Mouse (Mus musculus) small intestine, adult 2 months (tissue): ENCODE results near the gene Ufc1. TPM values are rescaled to one million over a fixed set of nuclear protein-coding genes. Genes with fewer than 3 reads are reported as not detected.

Source experiments
- H3K27ac ChIP-seq: fragments of 200-500 bp; 2 replicates; pipeline ENCODE4 v1.5.1; 2012; ENCODE audit warnings: low read depth, low read length, control low read depth, inconsistent platforms; ENCODE audit not compliant: insufficient read depth
- H3K27me3 ChIP-seq: fragments of 200-500 bp; 2 replicates; pipeline ENCODE4 v1.6.1; 2012; ENCODE audit warnings: mild to moderate bottlenecking, moderate library complexity, low read length, inconsistent platforms; ENCODE audit not compliant: control insufficient read depth, insufficient read depth
- H3K36me3 ChIP-seq: fragments of 200-500 bp; 2 replicates; pipeline ENCODE4 v1.6.1; 2012; ENCODE audit warnings: mild to moderate bottlenecking, low read length, control low read depth, inconsistent platforms; ENCODE audit not compliant: control insufficient read depth, insufficient read depth
- H3K4me1 ChIP-seq: fragments of 200-500 bp; 2 replicates; pipeline ENCODE4 v1.6.1; 2012; ENCODE audit warnings: low read length, inconsistent platforms, mixed read lengths; ENCODE audit not compliant: control insufficient read depth, insufficient read depth, insufficient read length
- H3K4me3 ChIP-seq: fragments of 200-500 bp; 2 replicates; pipeline ENCODE4 v1.5.1; 2012; ENCODE audit warnings: low read depth, mild to moderate bottlenecking, control low read depth, inconsistent platforms, low read length, moderate library complexity
- CTCF ChIP-seq: fragments of 200-500 bp; IDR thresholded peaks from 2 replicates; pipeline ENCODE4 v1.5.1; 2012; ENCODE audit warnings: low read depth, mild to moderate bottlenecking, control low read depth, inconsistent platforms, low read length, moderate library complexity, mixed read lengths; ENCODE audit not compliant: insufficient replicate concordance, insufficient read length; ENCODE audit errors: extremely low read depth
- POLR2A ChIP-seq: fragments of 200-500 bp; IDR thresholded peaks from 2 replicates; pipeline ENCODE4 v1.6.1; 2012; ENCODE audit warnings: low read depth, mild to moderate bottlenecking, control low read depth, inconsistent platforms, low read length, moderate library complexity
- WGBS: fragments of 180-500 bp; shearing (Covaris S2); methylation state at CpG from one replicate; pipeline ENCODE4 v1.1.7; 2018; 5-methylcytosine and 5-hydroxymethylcytosine counted together
- polyA plus RNA-seq: library from polyadenylated mRNA; depleted of rRNA; stranded (reverse); fragments of >200 nt; gene quantifications from 2 replicates; pipeline ENCODE4 v1.2.3, GENCODE M21; 2012; rRNA removed

Gene Ufc1
- 6.3 and 10.8 TPM in 2 replicates for polyA plus RNA-seq

DNA sequence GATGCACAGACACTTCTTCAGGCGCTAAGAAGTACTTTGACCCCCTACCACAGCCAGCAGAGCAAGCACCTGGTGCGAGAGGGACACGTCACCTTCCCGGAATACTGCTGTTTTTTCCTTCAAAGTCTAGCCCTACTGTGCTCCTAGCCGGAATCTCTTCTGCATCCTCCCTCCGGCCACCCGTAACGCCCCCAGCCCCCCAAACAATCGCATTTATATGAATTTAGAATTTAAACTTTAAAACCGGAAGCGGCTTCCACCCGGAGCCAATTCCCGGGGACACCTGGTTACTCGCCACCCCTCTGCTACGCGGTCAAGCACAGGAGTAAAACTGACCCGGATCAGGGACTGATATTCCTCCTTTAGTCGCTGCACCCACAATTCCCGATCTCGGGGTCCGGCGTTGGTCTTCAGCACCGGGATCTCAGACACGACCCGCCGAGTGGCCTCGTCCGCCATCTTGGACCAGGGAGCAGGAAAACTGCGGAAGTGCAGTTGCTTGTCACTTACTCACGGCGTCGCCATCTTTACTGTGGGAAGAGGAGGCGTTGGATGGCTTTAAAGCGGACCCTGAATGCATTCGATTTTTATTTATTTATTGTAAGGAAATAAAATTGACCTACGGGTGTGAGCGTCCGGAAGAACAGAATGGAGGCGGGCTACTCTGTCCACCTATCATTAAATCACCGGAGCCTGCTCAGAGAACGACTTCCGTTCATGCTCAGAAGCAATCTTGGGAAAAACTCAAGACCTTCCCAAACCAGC lies at the start of gene Ufc1:
Ufc1 (minus strand) TSS at position 727 of the 765 bp plus-strand sequence.
- TF ChIP-seq CTCF = no peak
- TF ChIP-seq POLR2A = peak; percentile 57
- under 1% methylated on average over 42 of the region's 42 CpGs for whole genome bisulfite sequencing
- Histone ChIP-seq H3K4me1 (peaks cover 8% of the 10 kb centered on the region; the same call in 1 of the 2 replicates), H3K27ac (peak within 1 kb of the TSS; percentile 94), H3K36me3 (peaks cover 5% of the 10 kb centered on the region), H3K4me3 (peak within 1 kb of the TSS; percentile 76), H3K27me3 (no peaks in the 10 kb centered on the region)

- Histone ChIP-seq H3K4me1 (peaks cover 11% of the 10 kb centered on the region), H3K27ac (peak overlapping the region; percentile 8; the same call in 1 of the 2 replicates), H3K4me3 (no peak overlapping the region), H3K36me3 (peaks cover 32% of the 10 kb centered on the region), H3K27me3 (no peaks in the 10 kb centered on the region)
- WGBS = 58% methylated on average over 9 of the region's 9 CpGs
- no peak for TF ChIP-seq CTCF
Measured at GRCm38 (mm10) chr1:171343922-171344677, 49.3 kb upstream of the Ufc1 start.

DNA sequence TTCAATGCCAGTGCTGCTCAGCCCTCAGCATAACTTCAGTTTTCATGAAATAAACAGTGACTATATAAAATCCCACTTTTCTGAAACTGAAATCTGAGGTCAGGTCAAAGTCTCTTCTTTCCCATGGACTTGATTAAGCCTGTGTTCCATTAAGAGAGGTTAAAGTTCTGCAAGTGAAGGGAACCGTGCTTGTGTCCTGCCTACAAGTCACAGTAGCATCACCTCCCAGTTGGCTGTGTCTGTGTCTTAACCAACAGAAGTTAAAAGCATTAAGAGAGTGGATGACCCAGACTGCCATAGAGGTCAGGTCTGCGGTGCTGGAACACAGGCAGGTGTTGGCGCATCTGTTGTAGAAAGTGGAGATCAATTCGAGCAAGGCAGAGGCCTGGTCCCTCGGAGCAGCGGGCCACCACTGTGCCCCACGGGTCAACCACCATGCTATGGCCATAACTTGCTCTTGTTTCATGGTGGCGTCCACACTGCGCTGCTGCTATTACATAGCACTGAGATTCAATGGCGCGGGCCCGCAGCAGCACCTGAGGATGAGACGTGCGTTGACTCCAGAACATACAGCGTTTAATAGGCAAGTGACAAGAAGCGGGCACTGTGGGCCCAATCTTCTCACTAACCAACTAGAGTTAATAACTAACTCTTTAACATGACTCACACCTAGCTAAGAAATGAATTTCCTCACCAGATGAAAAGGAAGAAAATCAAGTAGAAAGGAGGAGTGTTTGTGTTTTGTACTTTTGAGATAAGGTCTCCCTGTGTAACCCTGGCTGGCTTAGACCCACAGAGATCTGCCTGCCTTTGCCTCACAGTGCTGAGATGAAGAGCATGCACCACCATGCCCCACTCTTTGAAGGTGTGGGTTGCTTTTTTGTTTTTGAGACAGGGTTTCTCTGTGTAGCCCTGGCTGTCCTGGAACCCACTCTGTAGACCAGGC lies 47.7 kb upstream of the Ufc1 start:
- TF ChIP-seq POLR2A (no peak), CTCF (no peak)
- Histone ChIP-seq H3K36me3 (peaks cover 45% of the 10 kb centered on the region), H3K27ac (no peak overlapping the region), H3K27me3 (no peaks in the 10 kb centered on the region), H3K4me1 (peaks cover 11% of the 10 kb centered on the region), H3K4me3 (no peak overlapping the region)
- 70% methylated on average over 16 of the region's 16 CpGs for WGBS

DNA sequence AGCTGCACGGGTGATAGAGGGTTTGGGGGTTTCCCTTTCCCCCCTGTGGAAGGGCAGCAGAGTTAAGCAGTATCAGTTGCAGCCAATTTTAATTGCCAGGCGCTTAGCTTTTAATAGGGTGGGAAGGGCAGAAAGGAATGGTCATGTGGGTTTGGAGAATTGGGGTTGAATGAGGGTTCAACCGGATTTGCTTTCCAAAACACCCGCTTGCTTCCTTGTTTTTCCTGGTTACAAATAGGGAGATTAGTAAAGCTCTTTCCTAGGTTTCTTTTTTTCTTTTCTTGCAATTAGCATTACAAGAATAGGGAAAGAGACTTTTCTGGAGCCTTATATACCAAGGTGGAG lies 35.4 kb upstream of the Ufc1 start:
- TF ChIP-seq POLR2A (no peak), CTCF (no peak)
- H3K27me3 ChIP-seq = no peaks in the 10 kb centered on the region
- peak overlapping the region; percentile 61; the same call in 1 of the 2 replicates for H3K27ac ChIP-seq
- WGBS = 2% methylated on average over 4 of the region's 4 CpGs
- H3K36me3 ChIP-seq = no peaks in the 10 kb centered on the region; the same call in 1 of the 2 replicates
- peaks cover 9% of the 10 kb centered on the region; the same call in 1 of the 2 replicates for H3K4me1 ChIP-seq
- peak overlapping the region; percentile 92 for H3K4me3 ChIP-seq

- Histone ChIP-seq H3K27ac (peak overlapping the region; percentile 61; the same call in 1 of the 2 replicates), H3K4me3 (peak overlapping the region; percentile 92), H3K27me3 (no peaks in the 10 kb centered on the region), H3K4me1 (peaks cover 9% of the 10 kb centered on the region; the same call in 1 of the 2 replicates), H3K36me3 (no peaks in the 10 kb centered on the region; the same call in 1 of the 2 replicates)
- 1% methylated on average over 59 of the region's 61 CpGs for WGBS
- no peak for TF ChIP-seq CTCF
- no peak for TF ChIP-seq POLR2A
Measured at GRCm38 (mm10) chr1:171329433-171330215, 34.8 kb upstream of the Ufc1 start.

DNA sequence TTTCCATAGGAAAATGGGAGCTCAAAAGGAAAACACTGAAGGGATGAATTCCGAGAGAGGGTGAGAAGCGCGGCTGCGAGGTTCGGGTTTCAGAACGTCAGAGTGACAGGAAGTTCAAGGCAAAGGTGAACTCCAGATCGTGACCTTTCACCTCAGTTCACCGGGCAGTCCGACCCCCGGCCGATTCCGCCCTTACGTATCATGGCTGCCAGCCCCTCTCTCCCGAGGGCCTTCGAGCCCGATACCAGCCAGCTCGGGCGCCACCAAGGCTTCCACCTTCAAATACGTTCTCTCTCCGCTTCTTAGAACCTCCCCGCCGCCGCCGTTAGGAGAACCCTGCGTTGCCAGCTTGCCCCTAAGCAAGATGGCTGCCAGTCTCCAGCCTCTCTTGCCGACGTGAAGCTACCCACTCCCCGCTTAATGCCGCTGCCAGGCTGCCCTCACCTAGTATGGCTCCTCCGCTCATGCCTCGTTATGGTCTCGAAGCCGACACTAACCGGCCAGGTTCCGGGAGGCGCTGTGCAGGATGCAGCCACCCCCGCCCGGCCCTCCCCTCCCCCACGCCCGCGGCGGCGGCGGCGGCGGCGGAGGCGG lies 34.1 kb upstream of the Ufc1 start, which contains the start of gene Dedd:
Dedd (plus strand) TSS at position 307 of the 594 bp plus-strand sequence.
- peaks cover 9% of the 10 kb centered on the region; the same call in 1 of the 2 replicates for H3K4me1 ChIP-seq
- H3K4me3 ChIP-seq = peak within 1 kb of the TSS; percentile 92
- no peaks in the 10 kb centered on the region for H3K27me3 ChIP-seq
- WGBS = under 1% methylated on average over 48 of the region's 48 CpGs
- no peaks in the 10 kb centered on the region for H3K36me3 ChIP-seq
- TF ChIP-seq POLR2A (peak; percentile 23), CTCF (no peak)
- H3K27ac ChIP-seq = peak within 1 kb of the TSS; percentile 99
